Mouse (Mus musculus): Measurements from ENCODE around the gene Ubtf.
"Not testable (repeated sequence)": the region's sequence is repeated elsewhere in the genome, so short reads cannot be mapped to it uniquely, and the experiment has no call there.

Gene Ubtf

GRCm38 (mm10) chr11:102319410-102319792 is at the start of gene Ubtf:
Gene Ubtf, minus strand, starts transcription at chr11:102319742.
- peak; percentile 84 to 91 for DNase-seq (ENCODE audit: low spot score in 2 of 2)

- peak in 1 of 2 experiments; percentile 59 for DNase-seq (ENCODE audit: low spot score in 2 of 2)
Observed at GRCm38 (mm10) chr11:102369263-102369662, 49.7 kb upstream of the Ubtf start.

- DNase-seq (ENCODE audit: low spot score in 2 of 2): peak in 1 of 2 experiments; percentile 60
Observed at GRCm38 (mm10) chr11:102368347-102368746, 48.8 kb upstream of the Ubtf start.

GRCm38 (mm10) chr11:102367504-102368280 is 48.1 kb upstream of the Ubtf start:
- DNase-seq (ENCODE audit: low spot score in 2 of 2): peak in 1 of 2 experiments; percentile 59

- DNase-seq (ENCODE audit: low spot score in 2 of 2): not testable (repeated sequence)
Observed at GRCm38 (mm10) chr11:102366103-102366502, 46.6 kb upstream of the Ubtf start, which contains the start of gene Slc4a1. Gene Slc4a1, minus strand, starts transcription at chr11:102366203.

- peak; percentile 55 to 81 for DNase-seq (ENCODE audit: low spot score in 2 of 2)
Observed at GRCm38 (mm10) chr11:102365699-102366098, 46.2 kb upstream of the Ubtf start.

- peak; percentile 86 to 92 for DNase-seq (ENCODE audit: low spot score in 2 of 2)
Observed at GRCm38 (mm10) chr11:102364570-102365371, 45.2 kb upstream of the Ubtf start.

GRCm38 (mm10) chr11:102363623-102364022 is 44.1 kb upstream of the Ubtf start:
- peak; percentile 90 to 93 for DNase-seq (ENCODE audit: low spot score in 2 of 2)

GRCm38 (mm10) chr11:102361776-102362495 is 42.4 kb upstream of the Ubtf start:
- DNase-seq (ENCODE audit: low spot score in 2 of 2): peak in 1 of 2 experiments; percentile 67

- DNase-seq (ENCODE audit: low spot score in 2 of 2): no peak
Observed at GRCm38 (mm10) chr11:102358365-102358764, 38.8 kb upstream of the Ubtf start.

- DNase-seq (ENCODE audit: low spot score in 2 of 2): peak in 1 of 2 experiments; percentile 65
Observed at GRCm38 (mm10) chr11:102356636-102357350, 37.3 kb upstream of the Ubtf start.

GRCm38 (mm10) chr11:102356190-102356589 is 36.6 kb upstream of the Ubtf start:
- DNase-seq (ENCODE audit: low spot score in 2 of 2): peak in 1 of 2 experiments; percentile 65

GRCm38 (mm10) chr11:102355501-102355900 is 36.0 kb upstream of the Ubtf start:
- peak in 1 of 2 experiments; percentile 64 for DNase-seq (ENCODE audit: low spot score in 2 of 2)

GRCm38 (mm10) chr11:102353021-102353431 is 33.5 kb upstream of the Ubtf start:
- DNase-seq (ENCODE audit: low spot score in 2 of 2): peak; percentile 24 to 66

- DNase-seq (ENCODE audit: low spot score in 2 of 2): no peak
Observed at GRCm38 (mm10) chr11:102352378-102352777, 32.8 kb upstream of the Ubtf start.

- peak; percentile 18 to 69 for DNase-seq (ENCODE audit: low spot score in 2 of 2)
Observed at GRCm38 (mm10) chr11:102350981-102351523, 31.5 kb upstream of the Ubtf start.

GRCm38 (mm10) chr11:102350416-102350815 is 30.9 kb upstream of the Ubtf start:
- peak in 1 of 2 experiments; percentile 60 for DNase-seq (ENCODE audit: low spot score in 2 of 2)

GRCm38 (mm10) chr11:102349189-102349954 is 29.8 kb upstream of the Ubtf start:
- DNase-seq (ENCODE audit: low spot score in 2 of 2): peak in 1 of 2 experiments; percentile 61

- DNase-seq (ENCODE audit: low spot score in 2 of 2): peak; percentile 27 to 75
Observed at GRCm38 (mm10) chr11:102348771-102349170, 29.2 kb upstream of the Ubtf start.

GRCm38 (mm10) chr11:102348101-102348585 is 28.6 kb upstream of the Ubtf start:
- peak; percentile 61 to 82 for DNase-seq (ENCODE audit: low spot score in 2 of 2)

All from spleen, postnatal 4 days (tissue).